Mouse (Mus musculus) hindbrain, embryonic 10.5 days (tissue): ENCODE data around the gene Pla2g1b. TPM values are rescaled to one million over a fixed set of nuclear protein-coding genes. Genes with fewer than 3 reads are reported as not detected.
"Not testable (repeated sequence)": the region's sequence is repeated elsewhere in the genome, so short reads cannot be mapped to it uniquely, and the experiment has no call there.

ENCODE experiments used
- DNase-seq: peaks from one replicate; pipeline ENCODE4 v3.0.0-alpha.2; 2017; ENCODE audit warnings: low spot score
- H3K27ac ChIP-seq: fragments of 300-500 bp; sonication (generic); 2 replicates; pipeline ENCODE4 v1.5.1; 2016; ENCODE audit warnings: mild to moderate bottlenecking, moderate library complexity
- H3K27me3 ChIP-seq: fragments of 300-500 bp; sonication (generic); 2 replicates; pipeline ENCODE4 v1.6.1; 2016; ENCODE audit warnings: mild to moderate bottlenecking; ENCODE audit not compliant: poor library complexity, insufficient read depth, severe bottlenecking
- H3K36me3 ChIP-seq: fragments of 300-500 bp; sonication (generic); 2 replicates; pipeline ENCODE4 v1.6.1; 2016; ENCODE audit warnings: mild to moderate bottlenecking, moderate library complexity
- H3K4me1 ChIP-seq: fragments of 300-500 bp; sonication (generic); replicated peaks from 2 replicates; pipeline ENCODE4 v1.6.1; 2016; ENCODE audit warnings: mild to moderate bottlenecking
- H3K4me3 ChIP-seq: fragments of 300-500 bp; sonication (generic); 2 replicates; pipeline ENCODE4 v1.5.1; 2016; ENCODE audit warnings: mild to moderate bottlenecking, moderate library complexity
- H3K9me3 ChIP-seq: fragments of 300-500 bp; sonication (generic); 2 replicates; pipeline ENCODE4 v1.6.1; 2016; ENCODE audit warnings: mild to moderate bottlenecking, moderate library complexity
- WGBS: fragments of 180-500 bp; shearing (Covaris S2); methylation state at CpG from one replicate; pipeline ENCODE4 v1.1.7; 2016; 5-methylcytosine and 5-hydroxymethylcytosine counted together
- polyA plus RNA-seq: library from polyadenylated mRNA; unstranded; fragments of >200 nt; fragmentation: Nextera tagmentation; extraction: Ambion mirVana; gene quantifications from 2 replicates; pipeline ENCODE4 v1.2.1, GENCODE M21; 2016

The Pla2g1b gene
- polyA plus RNA-seq, 1 experiment from 2014 or later, result 0.51 TPM

- Histone ChIP-seq H3K4me1 (peaks cover 97% of the 10 kb centered on the region), H3K27me3 (no peaks in the 10 kb centered on the region), H3K9me3 (no peaks in the 10 kb centered on the region), H3K36me3 (peaks cover 93% of the 10 kb centered on the region), H3K4me3 (peak overlapping the region; percentile 100), H3K27ac (peak overlapping the region; percentile 100)
- WGBS, result 10% methylated on average over 8 of the region's 8 CpGs
- no peak for DNase-seq
These were observed 30.2 kb upstream of the Pla2g1b start for GRCm38 (mm10) chr5:115435755-115436379.

GRCm38 (mm10) chr5:115436421-115437124, 29.5 kb upstream of the Pla2g1b start:
- peaks cover 93% of the 10 kb centered on the region for H3K36me3 ChIP-seq
- H3K4me1 ChIP-seq, result peaks cover 99% of the 10 kb centered on the region
- DNase-seq, result peak; percentile 98
- peak overlapping the region; percentile 100 for H3K27ac ChIP-seq
- under 1% methylated on average over 41 of the region's 43 CpGs for WGBS
- no peaks in the 10 kb centered on the region for H3K27me3 ChIP-seq
- peak overlapping the region; percentile 100 for H3K4me3 ChIP-seq
- H3K9me3 ChIP-seq, result no peaks in the 10 kb centered on the region

GRCm38 (mm10) chr5:115437242-115437944, 28.7 kb upstream of the Pla2g1b start:
- no peaks in the 10 kb centered on the region for H3K27me3 ChIP-seq
- 37% methylated on average over 7 of the region's 7 CpGs for WGBS
- H3K9me3 ChIP-seq, result no peaks in the 10 kb centered on the region
- peak overlapping the region; percentile 100 for H3K4me3 ChIP-seq
- peak overlapping the region; percentile 100 for H3K27ac ChIP-seq
- peaks cover 93% of the 10 kb centered on the region for H3K36me3 ChIP-seq
- no peak for DNase-seq
- peaks cover 92% of the 10 kb centered on the region for H3K4me1 ChIP-seq

GRCm38 (mm10) chr5:115437945-115438315, 28.1 kb upstream of the Pla2g1b start:
- Histone ChIP-seq H3K27ac (peak overlapping the region; percentile 100), H3K27me3 (no peaks in the 10 kb centered on the region), H3K4me3 (peak overlapping the region; percentile 100), H3K36me3 (peaks cover 93% of the 10 kb centered on the region), H3K4me1 (peaks cover 87% of the 10 kb centered on the region), H3K9me3 (no peaks in the 10 kb centered on the region)
- WGBS, result 0% methylated on average over 2 of the region's 2 CpGs
- peak; percentile 72 for DNase-seq

GRCm38 (mm10) chr5:115438667-115439066, 27.4 kb upstream of the Pla2g1b start:
- 25% methylated on average over 7 of the region's 7 CpGs for WGBS
- H3K9me3 ChIP-seq, result no peaks in the 10 kb centered on the region
- peak overlapping the region; percentile 100 for H3K27ac ChIP-seq
- H3K27me3 ChIP-seq, result no peaks in the 10 kb centered on the region
- H3K36me3 ChIP-seq, result peaks cover 93% of the 10 kb centered on the region
- H3K4me3 ChIP-seq, result peak overlapping the region; percentile 100
- peaks cover 80% of the 10 kb centered on the region for H3K4me1 ChIP-seq
- DNase-seq, result peak; percentile 58

GRCm38 (mm10) chr5:115441205-115441849, 24.7 kb upstream of the Pla2g1b start:
- peaks cover 96% of the 10 kb centered on the region for H3K36me3 ChIP-seq
- peak; percentile 85 for DNase-seq
- H3K4me3 ChIP-seq, result peak overlapping the region; percentile 3; the same call in 1 of the 2 replicates
- WGBS, result 46% methylated on average over 14 of the region's 14 CpGs
- no peaks in the 10 kb centered on the region for H3K9me3 ChIP-seq
- H3K4me1 ChIP-seq, result peaks cover 66% of the 10 kb centered on the region
- peak overlapping the region; percentile 54 for H3K27ac ChIP-seq
- no peaks in the 10 kb centered on the region for H3K27me3 ChIP-seq

GRCm38 (mm10) chr5:115442663-115443062, 23.4 kb upstream of the Pla2g1b start:
- peaks cover 100% of the 10 kb centered on the region for H3K36me3 ChIP-seq
- not testable (repeated sequence) for H3K4me3 ChIP-seq, DNase-seq, H3K27me3 ChIP-seq, H3K27ac ChIP-seq, H3K9me3 ChIP-seq
- 71% methylated on average over 5 of the region's 5 CpGs for WGBS
- H3K4me1 ChIP-seq, result peaks cover 58% of the 10 kb centered on the region

- no peaks in the 10 kb centered on the region for H3K9me3 ChIP-seq
- DNase-seq, result no peak
- H3K27me3 ChIP-seq, result no peaks in the 10 kb centered on the region
- no peak overlapping the region for H3K27ac ChIP-seq
- H3K4me1 ChIP-seq, result peaks cover 43% of the 10 kb centered on the region
- H3K36me3 ChIP-seq, result peaks cover 100% of the 10 kb centered on the region
- no peak overlapping the region for H3K4me3 ChIP-seq
- WGBS, result 85% methylated on average over 11 of the region's 11 CpGs
These were observed 21.9 kb upstream of the Pla2g1b start for GRCm38 (mm10) chr5:115444130-115444529.

- DNase-seq, result no peak
- peaks cover 100% of the 10 kb centered on the region for H3K36me3 ChIP-seq
- no peaks in the 10 kb centered on the region for H3K27me3 ChIP-seq
- no peak overlapping the region for H3K27ac ChIP-seq
- peaks cover 22% of the 10 kb centered on the region for H3K4me1 ChIP-seq
- H3K9me3 ChIP-seq, result no peaks in the 10 kb centered on the region
- H3K4me3 ChIP-seq, result no peak overlapping the region
- WGBS, result 87% methylated on average over 17 of the region's 17 CpGs
These were observed 19.0 kb upstream of the Pla2g1b start for GRCm38 (mm10) chr5:115447108-115447507.

GRCm38 (mm10) chr5:115449247-115449646, 16.8 kb upstream of the Pla2g1b start:
- no peak overlapping the region for H3K27ac ChIP-seq
- no peaks in the 10 kb centered on the region for H3K9me3 ChIP-seq
- no peaks in the 10 kb centered on the region for H3K27me3 ChIP-seq
- WGBS, result 90% methylated on average over 3 of the region's 3 CpGs
- no peak for DNase-seq
- peaks cover 100% of the 10 kb centered on the region for H3K36me3 ChIP-seq
- peaks cover 27% of the 10 kb centered on the region for H3K4me1 ChIP-seq
- H3K4me3 ChIP-seq, result no peak overlapping the region

- WGBS, result 93% methylated on average over 27 of the region's 27 CpGs
- no peaks in the 10 kb centered on the region for H3K9me3 ChIP-seq
- H3K4me1 ChIP-seq, result peaks cover 25% of the 10 kb centered on the region
- H3K4me3 ChIP-seq, result peak overlapping the region; percentile 16; the same call in 1 of the 2 replicates
- no peak for DNase-seq
- peak overlapping the region; percentile 43; the same call in 1 of the 2 replicates for H3K27ac ChIP-seq
- peaks cover 94% of the 10 kb centered on the region for H3K36me3 ChIP-seq
- H3K27me3 ChIP-seq, result no peaks in the 10 kb centered on the region
These were observed 15.4 kb upstream of the Pla2g1b start for GRCm38 (mm10) chr5:115450410-115451317.
